Mouse (Mus musculus) splenic B cell, adult 2 months (primary cell): ENCODE results near the gene Myo1b.

ENCODE experiments used
- DNase-seq: peaks from one replicate; pipeline ENCODE4 v3.0.0-alpha.2; 2011; ENCODE audit warnings: low read depth, low spot score
- H3K27me3 ChIP-seq: 2 replicates; pipeline ENCODE4 v1.6.1; 2012; ENCODE audit warnings: mild to moderate bottlenecking, low read length, moderate library complexity, mixed read lengths; ENCODE audit not compliant: control insufficient read depth, poor library complexity, insufficient read depth, severe bottlenecking
- H3K36me3 ChIP-seq: 2 replicates; pipeline ENCODE4 v1.6.1; 2012; ENCODE audit warnings: mild to moderate bottlenecking, low read length, moderate library complexity, mixed read lengths; ENCODE audit not compliant: control insufficient read depth, poor library complexity, insufficient read depth, severe bottlenecking

Gene Myo1b

DNA sequence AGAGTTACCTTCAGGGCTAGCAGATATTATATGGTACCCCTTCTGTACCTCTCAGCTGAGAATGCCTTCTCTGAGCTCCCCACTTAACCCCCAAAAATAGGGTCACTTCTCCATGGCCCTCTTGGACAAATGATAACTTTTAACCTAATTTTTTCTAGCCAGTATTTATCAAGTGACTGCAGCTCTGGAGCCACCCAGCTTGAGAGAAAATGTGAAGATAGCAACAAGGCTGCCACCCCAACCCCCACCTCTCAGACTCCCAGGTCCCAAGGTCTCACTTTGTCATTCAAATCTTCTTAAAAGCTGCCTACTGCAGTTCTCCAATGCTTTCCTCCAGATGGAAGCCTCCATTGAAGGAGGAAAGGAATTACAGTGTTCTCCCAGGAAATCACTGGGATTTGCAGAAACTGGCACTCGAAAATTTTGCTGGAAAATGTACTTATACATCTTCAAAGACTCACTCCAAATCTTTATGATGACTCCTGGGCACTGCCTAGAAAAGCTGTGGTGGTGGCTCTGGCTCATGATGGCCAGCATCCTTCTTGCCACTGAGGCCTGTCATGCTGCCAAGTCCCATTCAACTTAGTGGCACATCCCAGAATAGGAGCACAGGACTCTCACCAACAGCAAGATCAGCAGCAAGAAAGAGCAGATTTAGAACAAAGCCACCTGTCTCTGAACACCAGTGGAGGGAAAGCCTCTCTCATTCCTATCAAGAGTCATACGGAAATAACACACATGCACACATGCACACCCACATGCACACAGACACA, 70.4 kb downstream of the Myo1b start:
- no peak for DNase-seq
- no peaks in the 10 kb centered on the region for H3K27me3 ChIP-seq
- H3K36me3 ChIP-seq, result no peaks in the 10 kb centered on the region

DNA sequence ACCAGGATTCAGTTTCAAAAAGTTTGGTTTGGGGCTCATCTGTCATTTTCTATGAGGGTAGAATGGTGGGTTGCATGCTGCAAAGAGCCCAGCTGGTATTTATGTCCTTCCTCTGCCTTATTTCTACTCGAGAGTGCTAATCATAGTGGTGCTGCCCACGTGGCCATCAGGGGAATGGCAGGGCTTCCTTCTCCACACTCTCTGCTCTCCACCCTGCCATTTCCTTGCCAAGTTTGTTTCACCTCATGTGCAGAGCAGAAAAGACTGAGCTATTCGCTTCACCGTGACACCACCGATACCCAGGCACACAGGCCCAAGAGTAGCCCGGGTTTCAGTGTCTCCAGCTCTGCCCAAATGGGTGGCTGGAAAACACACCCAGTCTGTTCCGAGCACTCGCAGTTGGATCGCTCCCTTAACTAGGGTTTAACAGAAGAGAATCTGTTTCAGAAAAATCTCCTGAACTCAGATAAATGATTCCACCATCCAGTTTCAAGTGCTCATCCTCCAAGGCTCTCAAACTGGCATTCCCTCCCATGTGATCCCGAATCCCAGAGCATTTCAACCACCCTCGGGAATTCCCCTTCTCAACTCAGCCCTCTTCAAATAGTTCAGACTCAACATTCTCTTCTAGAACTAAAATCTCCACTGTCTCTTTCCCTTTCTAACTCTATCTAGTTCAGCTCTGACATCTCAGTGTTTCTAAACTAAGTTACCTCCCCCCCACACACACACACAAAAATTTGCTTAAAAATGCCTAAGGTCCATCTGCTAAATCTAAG, 77.8 kb downstream of the Myo1b start:
- DNase-seq, result no peak
- Histone ChIP-seq H3K36me3 (no peaks in the 10 kb centered on the region), H3K27me3 (no peaks in the 10 kb centered on the region)

DNA sequence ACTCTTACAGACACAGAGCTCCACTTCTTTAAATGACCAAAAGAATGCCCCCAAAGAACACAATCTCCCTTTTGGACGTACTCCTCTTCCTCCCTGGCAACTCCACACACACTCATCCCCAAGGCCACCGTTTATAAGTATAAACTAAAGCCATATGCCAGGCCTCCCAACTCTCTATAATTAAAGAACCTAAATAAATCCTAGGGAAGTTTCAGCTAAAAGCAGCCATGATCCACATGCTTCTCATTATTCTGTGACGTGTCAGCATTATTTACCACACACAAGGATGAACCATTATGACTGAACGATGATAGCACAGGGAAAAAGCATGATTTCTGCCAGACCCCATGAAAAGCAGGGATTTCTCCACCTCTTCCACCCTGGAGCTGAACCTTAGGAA, 78.6 kb downstream of the Myo1b start:
- Histone ChIP-seq H3K36me3 (no peaks in the 10 kb centered on the region), H3K27me3 (no peaks in the 10 kb centered on the region)
- no peak for DNase-seq

DNA sequence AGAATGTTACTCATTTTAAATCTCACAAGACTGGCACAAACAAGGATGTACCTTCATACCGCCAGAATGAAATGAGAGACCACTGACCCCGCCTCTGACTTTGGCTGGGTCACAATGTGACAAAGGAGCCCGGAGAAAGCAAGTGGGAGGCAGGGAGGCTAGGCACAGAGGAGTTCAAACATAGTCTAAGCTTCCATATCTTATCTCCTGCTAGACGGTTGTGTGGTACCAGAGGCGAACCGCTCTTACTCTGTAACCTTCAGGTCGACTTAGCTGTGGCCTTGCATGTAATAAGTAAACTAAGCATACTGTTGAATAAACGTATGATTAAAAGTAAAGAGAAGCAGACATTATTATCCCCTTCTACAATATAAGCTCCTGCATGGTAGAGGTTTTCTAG, 80.1 kb downstream of the Myo1b start:
- H3K27me3 ChIP-seq, result peaks cover under 1% of the 10 kb centered on the region; the same call in 1 of the 2 replicates
- no peaks in the 10 kb centered on the region for H3K36me3 ChIP-seq
- no peak for DNase-seq

DNA sequence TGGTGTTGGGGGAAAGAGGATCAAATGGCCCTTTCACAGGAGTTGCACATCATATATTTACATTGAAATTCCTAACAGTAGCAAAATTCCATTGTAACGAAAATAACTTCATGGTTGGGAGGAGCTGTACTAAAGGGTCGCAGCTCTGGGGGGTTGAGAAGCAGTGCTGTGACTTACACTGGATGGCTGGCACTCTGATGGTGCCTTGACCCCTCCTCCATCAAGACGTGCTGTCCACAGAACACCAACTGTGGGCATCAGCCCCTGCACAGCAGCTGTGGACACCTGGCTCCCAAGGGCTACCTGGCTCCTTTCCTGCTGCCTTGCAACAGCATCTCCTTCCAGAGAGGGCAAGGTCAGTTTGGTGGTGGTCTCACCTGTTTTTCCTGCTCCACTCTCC, 81.8 kb downstream of the Myo1b start:
- H3K27me3 ChIP-seq, result peaks cover 2% of the 10 kb centered on the region; the same call in 1 of the 2 replicates
- no peaks in the 10 kb centered on the region for H3K36me3 ChIP-seq
- no peak for DNase-seq

DNA sequence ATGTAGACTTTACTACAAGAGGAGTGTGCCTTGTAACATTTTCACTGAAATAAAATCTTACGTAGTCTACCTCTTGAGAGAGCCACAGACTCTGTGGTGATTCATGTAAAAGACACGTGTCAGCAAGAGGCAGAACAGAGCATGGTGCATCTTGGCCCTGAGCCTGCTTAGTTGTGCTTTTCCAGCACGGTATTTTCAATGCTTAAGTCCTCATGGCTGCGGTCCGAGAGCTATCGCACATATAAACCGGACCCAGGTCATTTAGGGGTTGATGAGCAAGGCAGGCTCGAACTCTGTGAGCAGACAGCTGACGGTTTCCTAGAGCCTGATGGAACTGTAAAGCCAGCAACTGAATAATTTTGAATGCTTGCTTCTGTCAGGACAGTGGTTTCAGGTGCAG, 86.5 kb downstream of the Myo1b start:
- DNase-seq, result no peak
- H3K27me3 ChIP-seq, result peaks cover 2% of the 10 kb centered on the region; the same call in 1 of the 2 replicates
- H3K36me3 ChIP-seq, result no peaks in the 10 kb centered on the region

DNA sequence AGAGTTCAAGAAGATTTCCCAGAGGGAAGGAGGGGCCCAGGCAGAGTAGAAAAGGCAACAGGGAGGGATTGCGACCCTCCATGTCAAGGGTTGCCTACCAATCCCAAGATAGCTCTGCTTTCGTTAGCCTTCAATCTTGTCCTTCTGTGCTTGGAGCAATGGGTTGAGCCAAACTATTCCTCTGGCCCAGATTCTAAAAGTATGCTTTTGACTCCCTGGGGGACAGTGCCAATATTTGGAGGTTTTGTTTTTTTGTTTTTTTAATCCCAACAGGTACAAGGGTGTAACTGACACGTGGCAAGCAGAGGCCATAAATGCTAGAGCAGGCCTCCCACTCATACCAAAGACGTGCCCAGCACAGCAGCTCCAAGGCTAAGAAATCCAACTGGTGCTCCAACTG, 93.3 kb downstream of the Myo1b start:
- no peak for DNase-seq
- Histone ChIP-seq H3K27me3 (no peaks in the 10 kb centered on the region), H3K36me3 (no peaks in the 10 kb centered on the region)

DNA sequence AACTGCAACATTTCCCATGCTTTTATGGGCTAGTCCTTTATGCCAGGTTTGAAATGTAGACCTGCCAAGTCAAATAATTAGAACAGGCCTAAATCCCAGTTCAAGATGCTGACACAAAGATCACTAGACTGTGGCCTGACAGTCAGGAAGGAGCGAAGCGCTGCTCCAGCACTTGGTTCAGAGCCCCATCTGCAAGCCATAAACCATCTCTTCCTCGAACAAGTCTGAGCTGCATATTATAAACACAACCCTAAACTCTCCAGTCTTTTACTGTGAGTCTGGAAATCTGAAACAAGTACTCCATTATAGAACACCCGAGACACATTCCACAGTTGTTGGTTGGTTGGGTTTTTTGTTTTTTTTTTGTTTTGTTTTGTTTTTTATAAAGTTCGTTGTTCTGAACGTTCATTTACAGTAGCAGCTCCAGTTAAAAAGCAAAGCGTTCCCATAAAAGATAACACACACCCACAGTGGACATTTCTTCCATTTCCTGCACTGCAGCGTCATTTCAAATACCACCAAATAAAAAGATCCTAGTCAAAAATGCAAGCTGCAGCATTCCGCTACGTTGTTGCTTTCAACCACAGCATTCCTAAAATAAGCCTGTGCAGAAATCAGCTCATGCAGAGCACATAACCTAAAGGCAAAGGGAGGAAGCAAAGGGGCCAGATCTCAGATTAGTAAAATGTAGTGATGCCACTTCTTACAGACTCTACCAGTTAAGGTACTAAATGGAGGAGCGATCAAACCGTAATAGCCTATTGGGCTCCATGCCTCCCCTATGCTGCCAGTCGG, 94.0 kb downstream of the Myo1b start:
- Histone ChIP-seq H3K36me3 (no peaks in the 10 kb centered on the region), H3K27me3 (no peaks in the 10 kb centered on the region)
- no peak for DNase-seq

DNA sequence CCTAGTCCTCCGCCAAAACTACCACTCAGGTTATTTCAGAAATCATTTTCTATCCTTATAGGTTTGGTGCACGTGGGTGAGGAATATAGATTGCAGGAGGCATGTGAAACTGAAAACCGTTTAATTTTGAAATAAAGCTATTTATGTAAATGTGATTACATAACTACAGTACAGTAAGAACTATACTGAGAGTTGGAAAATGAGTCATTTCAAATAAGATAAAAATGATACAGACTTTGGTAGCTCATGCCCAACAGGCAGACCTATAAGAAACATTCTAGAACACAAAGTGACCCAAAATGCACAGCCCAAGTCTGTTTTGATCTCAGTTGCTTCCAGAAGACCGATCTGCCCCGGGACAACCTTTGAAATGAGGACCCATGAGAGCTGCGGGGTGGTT, 95.4 kb downstream of the Myo1b start:
- no peak for DNase-seq
- no peaks in the 10 kb centered on the region for H3K36me3 ChIP-seq
- no peaks in the 10 kb centered on the region for H3K27me3 ChIP-seq

DNA sequence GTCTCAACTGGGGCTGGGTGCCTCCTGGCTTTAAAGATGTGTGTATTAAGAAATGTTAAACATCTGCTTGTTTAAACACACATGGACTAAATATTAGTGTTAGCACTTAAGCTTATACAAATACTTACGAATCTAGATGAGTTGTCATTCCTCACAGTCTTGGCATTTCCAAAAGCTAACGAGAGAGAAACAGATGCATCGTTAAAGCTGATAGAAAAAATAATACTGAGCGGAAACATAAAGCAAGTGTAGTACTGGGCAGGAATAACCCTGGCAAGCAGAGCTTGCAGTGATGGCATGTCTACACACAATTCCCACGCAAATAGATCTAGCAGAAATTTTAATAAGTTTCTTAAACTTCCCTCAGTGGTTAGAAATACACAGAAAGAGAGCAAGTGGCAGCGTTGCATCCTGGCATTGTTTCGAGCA, 95.8 kb downstream of the Myo1b start:
- Histone ChIP-seq H3K27me3 (no peaks in the 10 kb centered on the region), H3K36me3 (no peaks in the 10 kb centered on the region)
- no peak for DNase-seq

DNA sequence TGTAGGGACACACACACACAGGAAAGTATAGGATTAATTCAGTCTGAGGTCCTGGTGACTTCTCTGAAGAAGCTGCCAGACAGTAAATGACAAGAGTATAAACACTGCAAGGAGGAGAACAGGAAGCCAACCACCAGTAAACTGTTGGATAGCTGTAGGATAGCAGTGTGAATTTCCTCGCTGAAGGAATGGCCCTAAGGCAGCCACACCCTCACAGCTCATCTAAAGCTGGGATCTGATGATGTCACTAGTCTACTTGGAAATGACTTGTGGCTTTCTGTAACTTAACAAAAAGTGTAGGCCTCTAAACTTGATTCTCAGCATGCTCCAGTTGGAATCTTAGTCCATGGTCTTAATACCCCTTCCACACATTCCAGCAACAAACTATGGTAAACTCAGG, 100.2 kb downstream of the Myo1b start:
- DNase-seq, result no peak
- no peaks in the 10 kb centered on the region for H3K27me3 ChIP-seq
- no peaks in the 10 kb centered on the region for H3K36me3 ChIP-seq

DNA sequence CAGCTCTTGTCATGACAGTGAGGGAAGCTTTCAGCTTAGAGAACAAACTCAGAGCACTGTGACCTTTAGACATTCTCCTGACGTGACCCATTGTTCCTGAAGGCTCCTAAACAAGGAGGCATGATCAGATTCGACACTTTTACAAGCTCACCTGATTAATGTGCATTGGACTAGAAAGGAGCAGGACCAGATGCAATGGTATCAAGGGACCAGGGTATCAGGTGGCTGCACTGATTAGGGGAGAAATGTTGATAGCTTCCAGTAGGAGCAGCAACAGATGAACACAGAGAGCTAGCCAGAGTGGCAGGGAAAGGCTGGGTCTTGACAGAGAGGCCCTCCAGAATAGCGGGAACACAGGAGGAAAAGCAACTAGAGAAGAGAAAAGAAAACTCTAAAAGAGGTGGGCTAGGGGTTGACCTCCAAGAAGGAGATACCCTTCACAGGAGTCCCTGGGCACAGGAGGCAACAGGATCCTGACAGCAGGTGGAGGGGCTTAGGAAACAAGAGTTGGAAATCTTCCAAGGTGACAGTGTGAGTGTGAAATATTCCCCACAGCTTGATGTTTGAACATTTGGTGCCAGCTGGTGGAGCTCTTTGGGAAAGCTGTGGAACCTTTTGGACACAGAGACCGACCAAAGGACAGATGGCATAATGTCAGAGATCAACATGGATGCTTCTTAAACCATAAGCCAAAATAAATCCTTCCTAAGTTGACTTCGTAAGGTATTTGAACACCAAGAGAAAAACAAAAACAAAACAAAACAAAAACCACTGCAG, 100.8 kb downstream of the Myo1b start:
- no peaks in the 10 kb centered on the region for H3K36me3 ChIP-seq
- no peak for DNase-seq
- no peaks in the 10 kb centered on the region for H3K27me3 ChIP-seq

DNA sequence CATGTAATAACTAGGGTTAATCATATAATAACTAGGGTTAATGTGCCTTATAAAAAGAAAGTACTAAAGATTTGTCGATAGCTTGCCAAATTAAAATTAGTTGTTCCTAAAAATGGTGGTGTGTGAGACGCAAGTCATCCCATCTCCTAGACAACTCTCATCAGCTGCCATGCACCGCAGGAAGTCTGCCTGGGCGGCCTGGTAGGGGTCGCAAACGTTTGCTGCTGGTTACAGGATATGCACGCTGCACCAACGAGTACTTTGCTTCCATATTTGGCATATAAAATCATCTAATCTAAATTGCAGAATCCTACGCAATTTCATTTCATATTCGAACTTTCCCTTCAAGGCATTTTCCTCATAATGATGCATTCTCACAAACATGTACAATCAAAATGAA, 107.0 kb downstream of the Myo1b start:
- no peaks in the 10 kb centered on the region for H3K27me3 ChIP-seq
- H3K36me3 ChIP-seq, result no peaks in the 10 kb centered on the region
- no peak for DNase-seq

DNA sequence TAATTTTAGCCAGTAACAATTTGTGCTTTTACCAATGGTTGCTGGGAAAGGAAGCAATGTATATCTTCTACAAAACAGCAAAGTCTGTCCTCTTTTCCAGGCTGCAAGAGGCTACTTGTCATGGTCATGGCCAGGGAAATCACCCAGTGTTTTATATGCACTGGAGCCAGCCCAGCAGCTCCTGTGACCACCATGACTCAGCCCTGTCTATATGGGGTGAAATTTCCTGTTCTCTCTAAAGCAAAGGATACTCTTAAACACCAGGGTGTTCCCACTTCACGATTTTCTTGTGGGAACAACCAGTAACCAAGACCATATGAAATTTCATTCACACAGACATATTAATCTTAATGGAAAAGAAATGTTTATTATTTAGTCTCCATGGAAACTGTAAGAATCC, 107.6 kb downstream of the Myo1b start:
- DNase-seq, result no peak
- no peaks in the 10 kb centered on the region for H3K27me3 ChIP-seq
- H3K36me3 ChIP-seq, result no peaks in the 10 kb centered on the region
